Mouse (Mus musculus) stomach, embryonic 15.5 days (tissue): ENCODE results near the gene Slc6a4. TPM values are rescaled to one million over a fixed set of nuclear protein-coding genes. Genes with fewer than 3 reads are reported as not detected.

Experiments used
- ATAC-seq: fragments of 200-750 bp; cut with Nextera tagmentation; 2 replicates; pipeline ENCODE4 v1.8.0; 2017; ENCODE audit warnings: low read depth, moderate number of reproducible peaks, moderate TSS enrichment; ENCODE audit not compliant: insufficient read depth, low FRiP score
- H3K27ac ChIP-seq: fragments of 300-500 bp; sonication (generic); 2 replicates; pipeline ENCODE4 v1.5.1; 2015; ENCODE audit warnings: mild to moderate bottlenecking, inconsistent platforms
- H3K27me3 ChIP-seq: fragments of 300-500 bp; sonication (generic); replicated peaks from 2 replicates; pipeline ENCODE4 v1.6.1; 2015; ENCODE audit warnings: inconsistent platforms
- H3K36me3 ChIP-seq: fragments of 300-500 bp; sonication (generic); 2 replicates; pipeline ENCODE4 v1.6.1; 2015; ENCODE audit warnings: inconsistent platforms
- H3K4me1 ChIP-seq: fragments of 300-500 bp; sonication (generic); 2 replicates; pipeline ENCODE4 v1.6.1; 2015; ENCODE audit warnings: inconsistent platforms
- H3K4me2 ChIP-seq: fragments of 300-500 bp; sonication (generic); 2 replicates; pipeline ENCODE4 v1.6.1; 2015; ENCODE audit warnings: mild to moderate bottlenecking, inconsistent platforms
- H3K4me3 ChIP-seq: fragments of 300-500 bp; sonication (generic); replicated peaks from 2 replicates; pipeline ENCODE4 v1.5.1; 2015; ENCODE audit warnings: inconsistent platforms
- H3K9ac ChIP-seq: fragments of 300-500 bp; sonication (generic); 2 replicates; pipeline ENCODE4 v1.6.1; 2015; ENCODE audit warnings: inconsistent platforms
- H3K9me3 ChIP-seq: fragments of 300-500 bp; sonication (generic); 2 replicates; pipeline ENCODE4 v1.6.1; 2016; ENCODE audit warnings: inconsistent platforms
- WGBS: fragments of 180-500 bp; shearing (Covaris S2); methylation state at CpG from one replicate; pipeline ENCODE4 v1.1.7; 2015; 5-methylcytosine and 5-hydroxymethylcytosine counted together
- polyA plus RNA-seq: library from polyadenylated mRNA; unstranded; fragments of >200 nt; fragmentation: Nextera tagmentation; extraction: Ambion mirVana; gene quantifications from 2 replicates; pipeline ENCODE4 v1.2.1, GENCODE M21; 2015

The Slc6a4 gene
- 4.5 and 5.5 TPM in 2 replicates for polyA plus RNA-seq

GRCm38 (mm10) chr11:76997916-76998704 lies at the start of gene Slc6a4:
Slc6a4 (plus strand) TSS chr11:76998603.
- Histone ChIP-seq H3K27ac (no peak within 1 kb of the TSS), H3K4me2 (peak within 1 kb of the TSS; percentile 95), H3K36me3 (no peaks in the 10 kb centered on the region), H3K9me3 (no peaks in the 10 kb centered on the region), H3K4me3 (peak within 1 kb of the TSS; percentile 49), H3K27me3 (peaks cover 43% of the 10 kb centered on the region), H3K4me1 (peaks cover 16% of the 10 kb centered on the region), H3K9ac (no peak within 1 kb of the TSS)
- no peak for ATAC-seq
- under 1% methylated on average over 52 of the region's 52 CpGs for WGBS

GRCm38 (mm10) chr11:76953536-76953935 lies 44.9 kb upstream of the Slc6a4 start:
- H3K36me3 ChIP-seq: peaks cover 49% of the 10 kb centered on the region
- H3K4me1 ChIP-seq: no peaks in the 10 kb centered on the region
- no peak overlapping the region for H3K4me3 ChIP-seq
- H3K27me3 ChIP-seq: no peaks in the 10 kb centered on the region
- WGBS: 91% methylated on average over 2 of the region's 2 CpGs
- no peak overlapping the region for H3K27ac ChIP-seq
- ATAC-seq: no peak
- no peak overlapping the region for H3K4me2 ChIP-seq
- no peak overlapping the region for H3K9ac ChIP-seq
- H3K9me3 ChIP-seq: no peaks in the 10 kb centered on the region

- Histone ChIP-seq H3K9me3 (no peaks in the 10 kb centered on the region), H3K4me2 (no peak overlapping the region), H3K36me3 (peaks cover 54% of the 10 kb centered on the region), H3K27ac (no peak overlapping the region), H3K9ac (no peak overlapping the region), H3K27me3 (no peaks in the 10 kb centered on the region), H3K4me3 (no peak overlapping the region), H3K4me1 (no peaks in the 10 kb centered on the region)
- WGBS: 89% methylated on average over 3 of the region's 3 CpGs
- no peak for ATAC-seq
These were observed 32.7 kb upstream of the Slc6a4 start for GRCm38 (mm10) chr11:76965703-76966102.

GRCm38 (mm10) chr11:76970328-76970727 lies 28.1 kb upstream of the Slc6a4 start:
- no peaks in the 10 kb centered on the region for H3K4me1 ChIP-seq
- ATAC-seq: no peak
- no peaks in the 10 kb centered on the region for H3K9me3 ChIP-seq
- peaks cover 55% of the 10 kb centered on the region for H3K36me3 ChIP-seq
- no peak overlapping the region for H3K27ac ChIP-seq
- no peak overlapping the region for H3K4me2 ChIP-seq
- no peak overlapping the region for H3K9ac ChIP-seq
- WGBS: 87% methylated on average over 2 of the region's 2 CpGs
- H3K4me3 ChIP-seq: no peak overlapping the region
- no peaks in the 10 kb centered on the region for H3K27me3 ChIP-seq

- Histone ChIP-seq H3K36me3 (peaks cover 35% of the 10 kb centered on the region), H3K4me1 (no peaks in the 10 kb centered on the region), H3K4me3 (no peak overlapping the region), H3K4me2 (no peak overlapping the region), H3K27me3 (no peaks in the 10 kb centered on the region), H3K27ac (no peak overlapping the region), H3K9ac (no peak overlapping the region), H3K9me3 (no peaks in the 10 kb centered on the region)
- no peak for ATAC-seq
- 71% methylated on average over 7 of the region's 7 CpGs for WGBS
These were observed 23.6 kb upstream of the Slc6a4 start for GRCm38 (mm10) chr11:76974680-76975319.

- no peaks in the 10 kb centered on the region for H3K9me3 ChIP-seq
These were observed 16.7 kb upstream of the Slc6a4 start for GRCm38 (mm10) chr11:76981570-76982141.

GRCm38 (mm10) chr11:76982415-76982814 lies 16.0 kb upstream of the Slc6a4 start:
- no peak overlapping the region for H3K9ac ChIP-seq
- no peaks in the 10 kb centered on the region for H3K4me1 ChIP-seq
- ATAC-seq: no peak
- peaks cover 25% of the 10 kb centered on the region; the same call in 1 of the 2 replicates for H3K36me3 ChIP-seq
- no peaks in the 10 kb centered on the region for H3K27me3 ChIP-seq
- no peak overlapping the region for H3K4me3 ChIP-seq
- H3K9me3 ChIP-seq: no peaks in the 10 kb centered on the region
- no peak overlapping the region for H3K4me2 ChIP-seq
- 54% methylated on average over 4 of the region's 4 CpGs for WGBS
- no peak overlapping the region for H3K27ac ChIP-seq

More at GRCm38 (mm10) chr11:76981570-76982141, 16.7 kb upstream of the Slc6a4 start:
- H3K36me3 ChIP-seq: peaks cover 19% of the 10 kb centered on the region; the same call in 1 of the 2 replicates
- no peak overlapping the region for H3K9ac ChIP-seq
- H3K4me2 ChIP-seq: no peak overlapping the region
- ATAC-seq: no peak
- H3K4me1 ChIP-seq: no peaks in the 10 kb centered on the region
- no peak overlapping the region for H3K27ac ChIP-seq
- WGBS: 65% methylated on average over 5 of the region's 5 CpGs
- no peak overlapping the region for H3K4me3 ChIP-seq
- no peaks in the 10 kb centered on the region for H3K27me3 ChIP-seq

GRCm38 (mm10) chr11:76983641-76984040 lies 14.8 kb upstream of the Slc6a4 start:
- ATAC-seq: no peak
- 60% methylated on average over 5 of the region's 5 CpGs for WGBS
- peaks cover 25% of the 10 kb centered on the region; the same call in 1 of the 2 replicates for H3K36me3 ChIP-seq

GRCm38 (mm10) chr11:76984173-76984572 lies 14.2 kb upstream of the Slc6a4 start:
- no peak overlapping the region for H3K27ac ChIP-seq
- H3K9ac ChIP-seq: no peak overlapping the region
- no peaks in the 10 kb centered on the region for H3K4me1 ChIP-seq
- no peak overlapping the region for H3K4me3 ChIP-seq
- no peaks in the 10 kb centered on the region for H3K9me3 ChIP-seq
- H3K4me2 ChIP-seq: no peak overlapping the region
- H3K27me3 ChIP-seq: no peaks in the 10 kb centered on the region
- ATAC-seq: no peak
- peaks cover 23% of the 10 kb centered on the region; the same call in 1 of the 2 replicates for H3K36me3 ChIP-seq

More at GRCm38 (mm10) chr11:76983641-76984040, 14.8 kb upstream of the Slc6a4 start:
- Histone ChIP-seq H3K4me3 (no peak overlapping the region), H3K9me3 (no peaks in the 10 kb centered on the region), H3K4me1 (no peaks in the 10 kb centered on the region), H3K4me2 (no peak overlapping the region), H3K27me3 (no peaks in the 10 kb centered on the region), H3K27ac (no peak overlapping the region), H3K9ac (no peak overlapping the region)

GRCm38 (mm10) chr11:76990839-76991238 lies 7.6 kb upstream of the Slc6a4 start:
- Histone ChIP-seq H3K4me2 (no peak overlapping the region), H3K36me3 (peaks cover 14% of the 10 kb centered on the region; the same call in 1 of the 2 replicates), H3K27ac (no peak overlapping the region), H3K9ac (no peak overlapping the region), H3K27me3 (0 out of 2 replicates have a peak, but pooled peaks cover 4% of the 10 kb centered on the region), H3K4me1 (no peaks in the 10 kb centered on the region), H3K4me3 (no peak overlapping the region), H3K9me3 (no peaks in the 10 kb centered on the region)
- WGBS: 70% methylated on average over 5 of the region's 5 CpGs
- no peak for ATAC-seq

- no peak overlapping the region for H3K27ac ChIP-seq
- peaks cover 23% of the 10 kb centered on the region for H3K27me3 ChIP-seq
- H3K4me1 ChIP-seq: 0 out of 2 replicates have a peak, but pooled peaks cover 2% of the 10 kb centered on the region
- H3K36me3 ChIP-seq: no peaks in the 10 kb centered on the region
- no peaks in the 10 kb centered on the region for H3K9me3 ChIP-seq
- no peak overlapping the region for H3K4me2 ChIP-seq
- H3K9ac ChIP-seq: no peak overlapping the region
- ATAC-seq: no peak
- 31% methylated on average over 4 of the region's 4 CpGs for WGBS
- no peak overlapping the region for H3K4me3 ChIP-seq
These were observed 5.5 kb upstream of the Slc6a4 start for GRCm38 (mm10) chr11:76992886-76993285.
